Mouse (Mus musculus): ENCODE measurements around the gene Mcam. TPM values are rescaled to one million over a fixed set of nuclear protein-coding genes. Genes with fewer than 3 reads are reported as not detected.

Gene Mcam
- polyA plus RNA-seq, 1 experiment, result not detected

DNA sequence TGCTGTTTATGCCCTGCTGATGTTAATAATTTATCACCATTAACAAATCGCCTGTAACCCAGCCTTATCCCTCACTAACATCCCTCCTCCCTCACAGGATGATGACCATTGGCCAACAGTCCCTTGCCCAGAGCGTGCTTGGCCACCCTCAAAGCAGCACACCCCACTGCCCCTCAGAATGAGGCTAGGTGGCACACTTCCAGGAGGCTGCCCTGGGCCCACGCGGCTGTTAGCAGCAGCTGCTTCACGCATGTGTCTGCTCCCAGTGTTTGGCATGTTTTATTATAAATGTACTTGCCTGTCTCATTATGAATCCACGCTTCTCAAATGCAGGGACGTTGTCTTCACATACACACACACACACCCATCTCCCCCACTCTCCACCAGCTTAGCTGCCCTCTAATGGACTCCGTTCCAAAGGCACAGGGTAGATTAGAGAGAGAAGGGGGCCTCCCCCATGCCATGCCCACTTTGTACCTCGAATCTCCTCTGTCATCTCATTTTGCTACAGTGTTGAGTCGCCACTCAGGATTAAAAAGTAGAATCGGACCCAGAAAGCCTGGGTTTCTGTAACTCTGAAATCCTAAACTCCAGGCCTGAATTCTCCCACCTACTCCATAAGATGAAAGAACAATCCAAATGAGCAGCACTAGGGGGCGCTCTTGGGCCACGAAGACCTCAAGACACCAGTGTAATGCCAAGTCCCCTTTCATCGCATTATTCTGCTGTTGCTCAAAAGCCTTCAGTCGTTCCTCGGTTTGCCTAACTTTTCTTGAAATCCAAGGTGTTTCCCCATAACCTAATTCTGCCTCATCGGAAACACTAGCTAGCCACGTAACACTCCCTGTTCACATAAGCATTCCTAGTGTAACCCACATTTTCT is 8.5 kb upstream of the Mcam start:
- no peak for TF ChIP-seq GATA1 (IDR thresholded peaks at IDR 0.05; ENCODE audit: low read length)

DNA sequence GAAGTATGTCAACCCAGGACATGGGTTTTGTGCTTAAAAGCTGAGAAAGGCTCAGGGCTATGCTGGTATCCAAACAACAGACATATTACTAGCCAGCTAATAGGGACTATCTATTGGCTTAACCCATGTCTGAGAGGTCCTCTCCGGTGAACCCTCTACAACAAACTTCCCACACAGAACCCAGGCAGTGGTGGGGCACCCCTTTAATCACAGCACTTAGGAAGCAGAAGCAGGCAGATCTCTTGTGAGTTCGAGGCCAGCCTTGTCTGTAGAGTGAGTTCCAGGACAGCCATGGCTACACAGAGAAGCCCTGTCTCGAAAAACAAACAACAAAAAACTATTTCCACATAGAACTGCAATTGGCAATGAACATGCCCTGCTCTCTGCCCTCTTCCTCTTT is 7.5 kb upstream of the Mcam start:
- TF ChIP-seq GATA1 (IDR thresholded peaks at IDR 0.05; ENCODE audit: low read length), result no peak

- TF ChIP-seq GATA1 (IDR thresholded peaks at IDR 0.05; ENCODE audit: low read length), result no peak
These were observed 6.9 kb upstream of the Mcam start for GRCm38 (mm10) chr9:44127351-44127801.

DNA sequence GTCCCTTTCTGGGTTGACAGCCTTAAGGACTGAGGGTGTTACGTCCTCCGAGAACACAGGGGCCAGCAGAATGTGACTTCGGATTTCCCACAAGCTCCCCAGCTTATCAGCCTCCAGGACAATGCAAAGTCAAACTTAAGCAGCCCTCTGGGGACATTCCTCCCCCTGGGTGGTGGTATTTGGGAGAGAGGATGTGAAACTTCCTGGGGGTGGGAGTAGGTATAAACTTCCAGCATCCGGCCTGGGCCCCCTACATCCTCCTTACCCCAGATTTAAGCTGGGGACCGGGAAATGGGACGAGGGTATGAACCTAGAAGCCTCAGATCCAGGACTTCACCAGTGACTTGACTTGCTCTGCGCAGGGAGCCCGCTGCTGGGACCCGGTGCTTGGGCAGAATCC is 4.6 kb upstream of the Mcam start:
- no peak for TF ChIP-seq GATA1 (IDR thresholded peaks at IDR 0.05; ENCODE audit: low read length)

GRCm38 (mm10) chr9:44130034-44130433 is 4.2 kb upstream of the Mcam start:
- TF ChIP-seq GATA1 (IDR thresholded peaks at IDR 0.05; ENCODE audit: low read length), result no peak

DNA sequence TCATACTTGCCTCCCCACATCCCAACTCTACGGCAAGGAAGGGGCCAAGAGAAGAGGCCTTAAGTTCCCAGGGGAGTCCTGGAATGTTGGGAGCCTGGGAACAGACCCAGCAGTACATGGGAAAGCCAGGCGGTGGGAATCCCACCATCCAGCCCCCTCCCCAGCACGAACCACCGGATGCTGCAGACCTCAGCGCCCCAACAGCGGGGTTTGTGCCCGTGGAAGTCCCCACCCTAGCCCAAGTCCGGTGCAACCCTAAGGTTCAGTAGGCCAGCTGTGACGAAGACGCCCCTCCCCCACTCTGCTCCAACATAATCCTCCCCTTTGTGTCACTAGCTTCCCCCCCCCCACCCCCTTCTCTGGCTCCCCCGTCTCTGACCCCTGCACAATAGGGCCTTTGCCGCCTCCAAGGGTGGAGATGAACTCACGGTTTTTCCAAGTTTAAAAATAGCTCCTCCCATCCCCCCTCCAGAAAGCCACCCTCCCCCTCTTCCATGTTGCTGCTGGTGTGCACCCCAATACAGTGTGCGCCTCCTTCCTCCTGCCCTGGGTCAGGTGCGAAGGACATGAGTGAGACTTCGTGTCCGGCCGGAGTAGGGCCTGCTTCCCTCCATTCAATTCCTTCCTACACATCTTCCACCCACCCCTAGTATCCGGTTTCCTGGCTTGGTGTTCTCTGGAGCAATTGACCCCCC is 3.5 kb upstream of the Mcam start:
- no peak for TF ChIP-seq GATA1 (IDR thresholded peaks at IDR 0.05; ENCODE audit: low read length)

DNA sequence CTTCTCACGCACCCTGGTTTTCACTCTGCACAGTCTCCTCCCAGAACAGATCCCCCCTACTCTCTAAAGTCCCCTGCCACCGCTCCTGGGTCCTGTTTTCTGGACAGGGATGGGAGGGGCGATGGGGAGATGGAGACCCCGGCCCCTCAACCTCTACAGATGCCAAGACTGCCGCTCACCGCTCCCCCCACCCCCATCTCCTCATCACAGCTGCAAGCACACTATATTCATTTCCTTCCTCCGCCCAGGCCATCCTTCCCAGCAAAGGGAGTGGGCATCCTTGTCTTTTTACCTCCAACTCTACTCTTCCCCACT is 3.0 kb upstream of the Mcam start:
- TF ChIP-seq GATA1 (IDR thresholded peaks at IDR 0.05; ENCODE audit: low read length), result no peak

DNA sequence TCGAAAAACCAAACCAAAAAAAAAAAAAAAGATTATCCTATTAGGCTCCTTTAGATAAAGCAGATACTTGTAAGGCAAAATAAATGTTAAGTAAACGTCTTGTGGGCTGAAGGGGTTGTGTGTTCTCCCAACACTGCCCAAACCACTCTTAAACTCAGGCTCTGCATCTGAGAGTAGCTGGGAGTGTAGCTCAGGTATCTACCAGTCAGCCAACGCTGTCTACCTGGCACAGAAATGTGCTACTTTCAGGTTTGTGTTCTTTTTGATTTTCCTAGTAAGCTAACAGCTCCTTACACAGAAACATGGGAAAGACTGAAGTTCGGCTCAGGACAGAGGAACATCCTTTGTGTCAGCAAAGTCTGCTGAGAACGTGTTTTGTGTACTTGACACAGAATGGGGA is 2.1 kb upstream of the Mcam start:
- TF ChIP-seq GATA1 (IDR thresholded peaks at IDR 0.05; ENCODE audit: low read length), result no peak

- TF ChIP-seq GATA1 (IDR thresholded peaks at IDR 0.05; ENCODE audit: low read length), result no peak
These were observed 982 bp upstream of the Mcam start for GRCm38 (mm10) chr9:44133287-44133686.

DNA sequence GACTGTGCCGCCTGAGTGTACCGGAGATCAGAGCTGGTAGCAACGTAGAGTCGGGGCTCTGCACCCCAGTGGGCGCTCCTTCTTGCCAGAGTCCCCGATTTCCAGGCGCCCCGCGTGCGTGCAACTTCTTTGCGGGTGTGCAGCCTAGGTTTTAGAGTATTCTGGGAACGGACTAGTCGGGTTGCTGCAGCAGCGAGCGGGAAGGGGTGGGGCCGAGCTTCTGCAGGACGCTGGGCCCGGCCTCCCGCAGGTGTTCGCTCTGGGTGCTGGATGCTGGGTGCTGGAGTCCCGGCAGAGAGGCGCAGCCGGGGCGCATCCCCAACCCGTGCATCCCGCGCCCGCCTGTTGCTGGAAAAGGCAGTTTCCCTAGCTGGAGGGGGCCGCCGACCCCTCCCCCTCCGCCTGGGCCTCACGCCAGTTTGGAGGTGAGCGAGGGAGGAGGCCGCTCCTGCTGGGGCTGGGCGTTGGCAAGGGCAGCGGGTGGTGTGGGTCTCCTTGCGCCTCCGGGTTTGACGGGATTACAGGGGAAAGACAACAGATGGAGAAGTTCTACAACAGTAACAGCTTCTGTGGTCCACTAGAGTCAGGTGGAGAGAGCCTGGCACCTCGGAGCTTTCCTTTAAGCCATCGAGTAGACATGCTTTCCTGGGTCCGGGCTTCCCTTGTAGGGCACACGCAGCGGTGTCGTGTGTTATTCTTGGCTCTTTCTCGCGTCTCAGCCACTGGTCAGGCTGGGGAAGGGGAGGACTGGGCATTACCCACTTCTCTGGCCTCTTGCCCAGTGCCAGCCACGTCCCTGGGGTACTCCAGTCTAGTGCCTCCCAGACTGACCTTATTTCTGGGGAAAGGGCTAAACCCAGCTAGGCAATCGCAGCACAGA is 822 bp downstream of the Mcam start:
- TF ChIP-seq GATA1 (IDR thresholded peaks at IDR 0.05; ENCODE audit: low read length), result no peak

DNA sequence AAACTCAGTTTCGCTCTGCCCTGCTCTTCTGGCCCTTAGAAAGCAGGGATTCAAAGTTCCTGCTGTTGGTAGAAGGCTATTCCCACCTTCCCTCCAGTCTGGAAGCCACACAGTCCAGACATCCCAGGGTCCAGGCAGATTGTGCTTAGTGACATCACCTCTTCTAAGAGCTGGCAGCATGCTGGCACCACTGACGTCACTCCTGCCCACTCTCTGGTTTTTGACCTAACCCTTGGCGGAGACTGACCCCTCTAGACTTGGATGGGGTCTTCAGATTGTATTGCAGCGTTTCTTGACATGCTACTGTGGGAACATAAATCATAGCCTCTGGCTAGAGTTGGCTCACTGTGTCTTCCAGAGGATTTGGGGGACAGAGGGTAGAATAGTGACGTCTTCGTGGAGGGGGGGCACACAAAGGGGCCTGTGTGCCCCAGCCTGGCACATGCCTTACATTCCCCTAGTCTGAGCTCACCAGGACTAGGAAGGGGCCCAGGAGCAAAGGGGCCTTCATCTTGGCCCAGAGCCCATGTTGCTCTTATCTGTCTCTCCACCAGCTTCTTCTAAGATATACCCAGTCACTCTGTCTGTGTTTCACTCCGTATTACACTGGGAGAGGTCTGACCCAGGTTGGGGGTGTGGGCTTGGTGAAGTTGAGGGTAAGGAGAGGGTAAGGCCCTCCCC is 1.6 kb downstream of the Mcam start:
- TF ChIP-seq GATA1 (IDR thresholded peaks at IDR 0.05; ENCODE audit: low read length), result no peak

DNA sequence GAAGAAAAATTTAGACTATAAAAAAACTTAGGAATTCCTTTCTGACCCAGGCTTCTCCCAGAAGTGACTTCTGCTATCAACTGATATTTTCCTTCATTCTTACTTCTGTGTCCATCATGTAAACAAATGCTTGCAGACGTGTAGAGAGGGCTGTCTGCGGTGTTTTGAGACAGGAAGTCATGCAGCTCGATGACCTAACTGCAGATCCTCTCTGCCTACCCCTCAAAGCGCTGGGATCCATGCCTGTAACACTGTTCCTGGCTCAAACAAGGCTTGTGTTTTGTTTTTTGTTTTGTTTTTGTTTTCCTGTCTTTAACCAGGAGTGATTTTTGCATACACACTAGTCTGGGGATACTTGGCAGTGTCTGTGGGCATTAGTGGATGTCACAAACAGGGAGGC is 3.6 kb downstream of the Mcam start:
- TF ChIP-seq GATA1 (IDR thresholded peaks at IDR 0.05; ENCODE audit: low read length), result no peak

DNA sequence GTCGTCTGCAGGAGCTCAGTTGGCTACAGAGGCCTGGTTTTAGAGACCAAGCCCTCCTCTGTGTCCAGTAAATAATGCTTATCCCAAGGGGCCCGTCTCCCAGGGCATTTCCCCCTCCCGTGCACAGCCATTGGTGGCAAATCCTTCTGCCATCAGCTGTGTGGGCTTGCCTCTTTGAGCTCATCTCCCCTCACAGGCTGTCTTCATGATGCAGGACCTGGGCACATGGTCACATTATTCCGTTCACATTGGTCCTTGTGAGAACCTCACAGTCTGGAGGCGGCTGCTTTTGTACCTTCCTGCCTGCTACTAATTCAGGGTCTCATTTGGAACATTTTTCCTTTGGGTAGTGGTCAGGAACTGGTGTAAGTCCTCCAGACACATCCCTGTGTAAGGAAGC is 7.7 kb downstream of the Mcam start:
- no peak for TF ChIP-seq GATA1 (IDR thresholded peaks at IDR 0.05; ENCODE audit: low read length)

GRCm38 (mm10) chr9:44143421-44143820 is 9.2 kb downstream of the Mcam start:
- no peak for TF ChIP-seq GATA1 (IDR thresholded peaks at IDR 0.05; ENCODE audit: low read length)

DNA sequence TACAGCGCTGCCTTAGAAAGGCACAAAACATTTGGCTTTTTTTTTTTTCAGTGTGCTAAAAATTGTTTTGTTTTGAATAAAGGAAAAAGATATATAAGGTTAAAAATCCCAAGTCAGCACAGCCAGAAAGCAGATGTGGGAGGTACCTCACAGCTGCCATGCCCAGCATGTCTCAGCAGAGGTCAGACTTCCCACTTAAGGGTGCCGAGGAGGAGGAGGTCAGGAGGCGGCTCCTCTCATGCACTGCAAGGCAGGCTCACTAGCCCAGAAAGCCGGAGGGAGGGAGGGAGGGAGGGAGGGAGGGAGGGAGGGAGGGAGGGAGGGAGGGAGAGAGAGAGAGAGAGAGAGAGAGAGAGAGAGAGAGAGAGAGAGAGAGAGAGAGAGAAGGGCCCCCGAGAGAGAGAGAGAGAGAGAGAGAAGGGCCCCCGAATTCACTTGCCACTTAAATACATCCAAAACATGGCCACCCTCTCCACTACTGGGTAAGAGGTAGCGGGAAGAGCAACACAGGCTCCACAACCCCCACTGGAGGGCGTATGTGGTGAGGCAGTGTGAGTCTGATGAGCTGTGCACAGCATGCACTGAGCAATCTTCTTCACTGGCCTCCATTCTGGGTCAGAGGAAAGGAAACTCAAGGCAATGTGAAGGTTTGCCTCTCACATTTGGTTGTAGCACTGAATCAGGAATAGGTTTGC is 9.9 kb downstream of the Mcam start:
- TF ChIP-seq GATA1 (IDR thresholded peaks at IDR 0.05; ENCODE audit: low read length), result no peak

All from G1E-ER4 (cell line).